Mouse (Mus musculus) MEL-GATA-1-ER (cell line): Measurements from ENCODE around the gene Rps3.

Experiments
- DNase-seq: peaks from one replicate; pipeline ENCODE4 v3.0.0-alpha.2; 2012; ENCODE audit warnings: low read depth; ENCODE audit errors: extremely low read depth

Rps3 gene

GRCm38 (mm10) chr7:99476558-99477114 lies 6.9 kb downstream of the Rps3 start:
- no peak for DNase-seq

GRCm38 (mm10) chr7:99475562-99475911 lies 8.0 kb downstream of the Rps3 start:
- no peak for DNase-seq

- DNase-seq = no peak
These were observed 8.5 kb downstream of the Rps3 start for GRCm38 (mm10) chr7:99474836-99475561.

GRCm38 (mm10) chr7:99473638-99474407 lies 9.7 kb downstream of the Rps3 start:
- DNase-seq = no peak

- no peak for DNase-seq
These were observed 12.0 kb downstream of the Rps3 start for GRCm38 (mm10) chr7:99471578-99471977.

- no peak for DNase-seq
These were observed 13.7 kb downstream of the Rps3 start for GRCm38 (mm10) chr7:99469680-99470405.

GRCm38 (mm10) chr7:99468283-99469132 lies 15.0 kb downstream of the Rps3 start:
- DNase-seq = no peak

- no peak for DNase-seq
These were observed 15.6 kb downstream of the Rps3 start for GRCm38 (mm10) chr7:99467916-99468282.

- DNase-seq = no peak
These were observed 17.7 kb downstream of the Rps3 start, which contains the start of gene Klhl35 for GRCm38 (mm10) chr7:99465811-99466210. Gene Klhl35 (plus strand): TSS chr7:99466004.

- DNase-seq = no peak
These were observed 20.4 kb downstream of the Rps3 start for GRCm38 (mm10) chr7:99463120-99463519.

GRCm38 (mm10) chr7:99459888-99460652 lies 23.5 kb downstream of the Rps3 start:
- no peak for DNase-seq

- DNase-seq = no peak
These were observed 24.7 kb downstream of the Rps3 start for GRCm38 (mm10) chr7:99458849-99459248.

- DNase-seq = no peak
These were observed 29.5 kb downstream of the Rps3 start for GRCm38 (mm10) chr7:99454044-99454443.

- DNase-seq = no peak
These were observed 30.7 kb downstream of the Rps3 start for GRCm38 (mm10) chr7:99452859-99453258.

GRCm38 (mm10) chr7:99450703-99451102 lies 32.8 kb downstream of the Rps3 start:
- peak; percentile 54 for DNase-seq

GRCm38 (mm10) chr7:99449751-99450150 lies 33.8 kb downstream of the Rps3 start:
- no peak for DNase-seq

GRCm38 (mm10) chr7:99449063-99449462 lies 34.5 kb downstream of the Rps3 start:
- DNase-seq = peak; percentile 12

- DNase-seq = no peak
These were observed 34.9 kb downstream of the Rps3 start for GRCm38 (mm10) chr7:99448619-99449018.

GRCm38 (mm10) chr7:99447323-99447722 lies 36.2 kb downstream of the Rps3 start:
- DNase-seq = no peak

- no peak for DNase-seq
These were observed 37.7 kb downstream of the Rps3 start for GRCm38 (mm10) chr7:99445833-99446232.
